Mouse (Mus musculus) neural tube, embryonic 14.5 days (tissue): Measurements from ENCODE around the gene H2-T24. TPM values are rescaled to one million over a fixed set of nuclear protein-coding genes. Genes with fewer than 3 reads are reported as not detected.
"Not testable (repeated sequence)": the region's sequence is repeated elsewhere in the genome, so short reads cannot be mapped to it uniquely, and the experiment has no call there.

Experiments
- ATAC-seq: fragments of 200-750 bp; cut with Nextera tagmentation; 2 replicates; pipeline ENCODE4 v1.8.0; 2017; ENCODE audit warnings: low read depth, mild to moderate bottlenecking, moderate TSS enrichment, moderate library complexity
- H3K27ac ChIP-seq: fragments of 300-500 bp; sonication (generic); 2 replicates; pipeline ENCODE4 v1.5.1; 2014; ENCODE audit warnings: low read depth, mild to moderate bottlenecking, control low read depth, low read length, moderate library complexity, mixed read lengths
- H3K27me3 ChIP-seq: fragments of 300-500 bp; sonication (generic); 2 replicates; pipeline ENCODE4 v1.6.1; 2014; ENCODE audit warnings: low read length; ENCODE audit not compliant: control insufficient read depth, insufficient read depth
- H3K36me3 ChIP-seq: fragments of 300-500 bp; sonication (generic); 2 replicates; pipeline ENCODE4 v1.6.1; 2014; ENCODE audit warnings: low read length, mixed read lengths; ENCODE audit not compliant: control insufficient read depth, insufficient read depth
- H3K4me1 ChIP-seq: fragments of 300-500 bp; sonication (generic); 2 replicates; pipeline ENCODE4 v1.6.1; 2014; ENCODE audit warnings: low read length; ENCODE audit not compliant: control insufficient read depth, insufficient read depth
- H3K4me2 ChIP-seq: fragments of 300-500 bp; sonication (generic); 2 replicates; pipeline ENCODE4 v1.6.1; 2014; ENCODE audit warnings: mild to moderate bottlenecking, low read depth, low read length, control low read depth
- H3K4me3 ChIP-seq: fragments of 300-500 bp; sonication (generic); 2 replicates; pipeline ENCODE4 v1.5.1; 2014; ENCODE audit warnings: low read depth, low read length, control low read depth, mixed read lengths
- H3K9ac ChIP-seq: fragments of 300-500 bp; sonication (generic); replicated peaks from 2 replicates; pipeline ENCODE4 v1.6.1; 2014; ENCODE audit warnings: low read depth, mild to moderate bottlenecking, control low read depth, low read length, mixed read lengths
- H3K9me3 ChIP-seq: fragments of 300-500 bp; sonication (generic); 2 replicates; pipeline ENCODE4 v1.6.1; 2016; ENCODE audit warnings: low read length; ENCODE audit not compliant: control insufficient read depth
- WGBS: fragments of 180-500 bp; shearing (Covaris S2); extraction: QIAGEN DNeasy Blood & Tissue Kit; methylation state at CpG from one replicate; pipeline ENCODE4 v1.1.7; 2014; 5-methylcytosine and 5-hydroxymethylcytosine counted together
- polyA plus RNA-seq: library from polyadenylated mRNA; unstranded; fragments of >200 nt; fragmentation: Nextera tagmentation; extraction: Ambion mirVana; gene quantifications from 2 replicates; pipeline ENCODE4 v1.2.1, GENCODE M21; 2014

The H2-T24 gene
- polyA plus RNA-seq, 1 experiment from 2014 or later = 12.7 TPM

- Histone ChIP-seq H3K36me3 (peaks cover 4% of the 10 kb centered on the region; the same call in 1 of the 2 replicates), H3K27ac (no peak overlapping the region), H3K4me1 (no peaks in the 10 kb centered on the region), H3K9me3 (no peaks in the 10 kb centered on the region), H3K4me2 (no peak overlapping the region), H3K27me3 (no peaks in the 10 kb centered on the region), H3K4me3 (no peak overlapping the region), H3K9ac (no peak overlapping the region)
- ATAC-seq = no peak
- WGBS = 96% methylated on average over 5 of the region's 5 CpGs
Observed at GRCm38 (mm10) chr17:36014977-36015376, 5.4 kb downstream of the H2-T24 start.

DNA sequence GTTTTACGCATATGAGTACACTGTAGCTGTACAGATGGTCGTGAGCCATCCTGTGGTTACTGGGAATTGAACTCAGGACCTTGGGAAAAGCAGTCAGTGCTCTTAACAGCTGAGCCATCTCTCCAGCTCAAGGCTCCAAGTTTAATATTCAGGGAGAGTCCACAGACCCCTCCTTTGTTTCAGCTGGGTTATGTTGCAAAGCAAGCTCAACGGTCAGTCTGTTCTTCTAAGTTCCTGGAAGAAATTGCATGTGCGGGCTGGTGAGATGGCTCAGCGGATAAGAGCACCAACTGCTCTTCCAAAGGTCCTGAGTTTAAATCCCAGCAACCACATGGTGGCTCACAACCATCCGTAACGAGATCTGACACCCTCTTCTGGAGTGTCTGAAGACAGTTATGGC lies 16.0 kb downstream of the H2-T24 start:
- H3K4me2 ChIP-seq, H3K9me3 ChIP-seq, H3K4me1 ChIP-seq, H3K36me3 ChIP-seq, H3K4me3 ChIP-seq, H3K9ac ChIP-seq, H3K27me3 ChIP-seq, H3K27ac ChIP-seq, ATAC-seq: not testable (repeated sequence)
- 91% methylated on average over 7 of the region's 7 CpGs for WGBS

DNA sequence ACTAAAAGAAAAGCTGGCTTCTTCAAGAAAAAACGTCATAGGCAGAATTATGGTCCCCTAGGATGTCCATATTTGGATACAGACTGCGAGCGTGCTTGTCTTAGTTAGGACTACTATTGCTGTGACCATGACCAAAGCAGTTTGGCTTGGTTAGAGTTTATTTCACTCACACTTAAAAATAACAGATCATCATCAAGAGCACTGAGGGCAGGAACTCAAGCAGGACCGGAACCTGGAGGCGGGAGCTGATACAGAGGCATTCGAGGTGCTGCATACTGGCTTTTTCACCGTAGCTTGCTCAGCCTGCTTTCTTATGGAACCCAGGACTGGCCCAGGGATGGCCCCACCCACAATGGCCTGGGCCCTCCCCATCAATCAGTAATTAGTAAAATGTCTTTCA lies 17.0 kb downstream of the H2-T24 start:
- WGBS = 95% methylated on average over 7 of the region's 7 CpGs
- H3K27ac ChIP-seq = no peak overlapping the region
- no peak overlapping the region for H3K4me3 ChIP-seq
- H3K36me3 ChIP-seq = no peaks in the 10 kb centered on the region
- no peak overlapping the region for H3K9ac ChIP-seq
- no peaks in the 10 kb centered on the region for H3K27me3 ChIP-seq
- H3K4me1 ChIP-seq = no peaks in the 10 kb centered on the region
- no peak for ATAC-seq
- no peaks in the 10 kb centered on the region for H3K9me3 ChIP-seq
- no peak overlapping the region for H3K4me2 ChIP-seq

DNA sequence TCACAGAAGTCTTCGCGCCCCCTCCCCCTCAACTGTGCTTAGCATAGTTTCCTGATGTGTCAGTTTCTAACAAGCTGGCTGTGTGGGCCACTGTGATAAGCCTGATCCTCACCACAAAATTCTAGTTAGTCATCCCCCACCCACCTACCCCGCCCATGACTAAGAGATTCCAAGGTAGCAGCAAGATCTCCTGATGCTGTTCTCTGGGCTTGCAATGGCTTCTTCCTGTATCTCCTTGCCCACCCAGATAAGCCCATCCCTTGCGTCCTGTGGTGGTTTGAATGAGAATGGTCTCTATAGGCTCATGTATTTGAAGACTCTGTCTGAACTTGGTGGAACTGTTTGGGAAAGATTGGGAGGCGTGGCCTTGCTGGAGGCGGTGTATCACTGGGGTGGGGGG lies 18.4 kb downstream of the H2-T24 start:
- H3K9me3 ChIP-seq = no peaks in the 10 kb centered on the region
- no peak overlapping the region for H3K4me3 ChIP-seq
- H3K27me3 ChIP-seq = no peaks in the 10 kb centered on the region
- no peaks in the 10 kb centered on the region for H3K36me3 ChIP-seq
- WGBS = 97% methylated on average over 6 of the region's 6 CpGs
- no peak overlapping the region for H3K27ac ChIP-seq
- H3K4me1 ChIP-seq = no peaks in the 10 kb centered on the region
- no peak for ATAC-seq
- H3K9ac ChIP-seq = no peak overlapping the region
- H3K4me2 ChIP-seq = no peak overlapping the region

- no peaks in the 10 kb centered on the region for H3K36me3 ChIP-seq
- no peak overlapping the region for H3K27ac ChIP-seq
- no peaks in the 10 kb centered on the region for H3K9me3 ChIP-seq
- 0 out of 2 replicates have a peak, but pooled peaks cover under 1% of the 10 kb centered on the region for H3K4me1 ChIP-seq
- 91% methylated on average over 12 of the region's 12 CpGs for WGBS
- no peak overlapping the region for H3K4me2 ChIP-seq
- H3K9ac ChIP-seq = no peak overlapping the region
- ATAC-seq = no peak
- H3K27me3 ChIP-seq = no peaks in the 10 kb centered on the region
- H3K4me3 ChIP-seq = no peak overlapping the region
Observed at GRCm38 (mm10) chr17:36001121-36001897, 19.1 kb downstream of the H2-T24 start.

DNA sequence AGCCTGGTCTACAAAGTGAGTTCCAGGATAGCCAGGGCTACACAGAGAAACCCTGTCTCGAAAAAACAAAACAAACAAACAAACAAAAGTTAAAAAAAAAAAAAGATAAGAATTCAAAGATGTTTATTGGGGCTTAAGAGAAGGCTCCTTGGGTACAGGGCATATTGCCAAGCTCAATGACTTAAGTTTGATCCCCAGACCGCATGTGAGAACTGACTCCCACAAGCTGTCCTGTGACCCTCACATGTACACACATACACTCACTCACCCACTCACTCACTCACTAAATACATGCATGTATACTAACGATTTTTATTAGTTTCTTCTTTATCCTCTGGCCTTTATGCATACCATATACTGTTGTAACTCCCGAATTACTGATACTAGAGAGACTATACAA lies 20.0 kb downstream of the H2-T24 start:
- Histone ChIP-seq H3K36me3 (no peaks in the 10 kb centered on the region), H3K27me3 (no peaks in the 10 kb centered on the region), H3K9ac (no peak overlapping the region), H3K4me3 (no peak overlapping the region), H3K4me1 (0 out of 2 replicates have a peak, but pooled peaks cover 4% of the 10 kb centered on the region), H3K4me2 (no peak overlapping the region), H3K27ac (no peak overlapping the region), H3K9me3 (no peaks in the 10 kb centered on the region)
- no peak for ATAC-seq
- 88% methylated on average over 4 of the region's 4 CpGs for WGBS

- Histone ChIP-seq H3K4me3 (no peak overlapping the region), H3K4me1 (0 out of 2 replicates have a peak, but pooled peaks cover 4% of the 10 kb centered on the region), H3K9ac (no peak overlapping the region), H3K27me3 (no peaks in the 10 kb centered on the region), H3K9me3 (no peaks in the 10 kb centered on the region), H3K4me2 (no peak overlapping the region), H3K27ac (no peak overlapping the region), H3K36me3 (no peaks in the 10 kb centered on the region)
- ATAC-seq = no peak
- 88% methylated on average over 7 of the region's 7 CpGs for WGBS
Observed at GRCm38 (mm10) chr17:35999356-35999755, 21.0 kb downstream of the H2-T24 start.

- Histone ChIP-seq H3K4me3 (no peak overlapping the region), H3K4me2 (no peak overlapping the region), H3K27me3 (no peaks in the 10 kb centered on the region), H3K9me3 (no peaks in the 10 kb centered on the region), H3K9ac (no peak overlapping the region), H3K36me3 (no peaks in the 10 kb centered on the region), H3K27ac (no peak overlapping the region), H3K4me1 (0 out of 2 replicates have a peak, but pooled peaks cover 4% of the 10 kb centered on the region)
- ATAC-seq = no peak
- 98% methylated on average over 6 of the region's 6 CpGs for WGBS
Observed at GRCm38 (mm10) chr17:35998545-35999305, 21.6 kb downstream of the H2-T24 start.
